Mouse (Mus musculus): ENCODE results near the gene Tatdn3. TPM values are rescaled to one million over a fixed set of nuclear protein-coding genes. Genes with fewer than 3 reads are reported as not detected.

Tatdn3 gene
- total RNA-seq, 1 experiment: 11.8 TPM

DNA sequence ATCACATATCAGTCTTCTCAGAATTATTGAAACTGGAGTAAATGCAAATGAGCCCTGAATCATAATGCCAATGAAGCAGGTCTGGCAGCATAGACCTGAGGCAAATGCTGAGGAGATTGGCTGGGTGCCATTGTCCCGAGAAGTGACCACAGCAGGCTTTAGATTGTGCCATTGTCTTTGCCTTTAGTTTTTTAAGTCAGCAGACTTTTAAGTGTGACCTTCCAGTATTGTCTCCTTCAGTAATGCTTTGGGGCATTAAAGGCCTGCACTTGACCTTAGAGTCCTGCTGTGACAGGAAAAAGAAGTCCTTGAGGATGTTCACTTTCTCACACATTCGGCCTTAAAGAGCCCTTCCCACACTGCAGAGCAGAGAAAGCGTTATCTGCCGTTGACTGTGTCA, 7.5 kb upstream of the Tatdn3 start:
- TF ChIP-seq ZNF384 (IDR thresholded peaks at IDR 0.05; ENCODE audit: low read depth, low read length) (no peak), HCFC1 (IDR thresholded peaks at IDR 0.05; ENCODE audit: borderline replicate concordance, insufficient read depth, low read length) (no peak), MAFK (IDR thresholded peaks at IDR 0.05; ENCODE audit: insufficient read depth, low read depth, low read length) (no peak), ZC3H11A (IDR thresholded peaks at IDR 0.05; ENCODE audit: borderline replicate concordance, low read depth, low read length) (no peak), CHD2 (IDR thresholded peaks at IDR 0.05; ENCODE audit: low read depth, low read length) (no peak)
- peaks cover 0 to 3% of the 10 kb centered on the region in 2 experiments; a peak in 1 of 4 replicates for H3K4me1 ChIP-seq (ENCODE audit: control insufficient read depth in 2 of 2, insufficient read depth in 2 of 2, low read length in 2 of 2, poor library complexity in 1 of 2)
- no peak for DNase-seq (ENCODE audit: low read depth, low spot score)
- no peak overlapping the region for H3K4me3 ChIP-seq (ENCODE audit: insufficient read depth in 1 of 2, low read depth in 1 of 2, low read length in 2 of 2, poor library complexity in 1 of 2, severe bottlenecking in 1 of 2)
- no peak overlapping the region for H3K9ac ChIP-seq (ENCODE audit: insufficient read depth, low read depth, low read length, poor library complexity, severe bottlenecking)
- in situ Hi-C loops (cut with MboI; ENCODE audit: low sequenced_read_pairs in 2 of 2, unreplicated experiment in 2 of 2): no loop called here
- H3K36me3 ChIP-seq (ENCODE audit: control insufficient read depth, insufficient read depth, low read length, poor library complexity, severe bottlenecking): peaks cover 60% of the 10 kb centered on the region
- 0 out of 2 replicates have a peak, but pooled peaks cover 1% of the 10 kb centered on the region for H3K9me3 ChIP-seq (ENCODE audit: control insufficient read depth, insufficient read depth, low read depth, low read length)
- no peak overlapping the region for H3K27ac ChIP-seq (ENCODE audit: insufficient read depth, low read depth, low read length, poor library complexity, severe bottlenecking)

DNA sequence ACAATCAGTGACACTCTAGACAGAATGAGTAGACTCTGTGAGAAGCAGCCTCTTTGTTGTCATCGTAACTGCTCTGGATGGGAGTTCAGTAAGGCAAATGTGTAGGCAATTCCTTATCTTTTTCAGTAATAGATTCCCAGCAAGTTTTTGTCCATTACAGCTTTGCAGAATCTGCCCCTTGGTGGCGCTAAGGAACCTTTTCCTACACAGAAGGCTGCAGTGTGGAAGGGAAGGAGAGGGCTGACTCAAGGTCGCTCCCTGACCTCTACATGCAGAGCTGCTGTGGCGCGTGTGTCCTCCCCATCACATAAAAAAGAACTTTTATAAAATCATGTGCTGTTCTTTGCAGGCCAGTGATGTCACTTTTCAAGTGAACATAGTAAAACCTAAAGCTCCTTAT, 5.6 kb upstream of the Tatdn3 start:
- Histone ChIP-seq H3K36me3 (ENCODE audit: control insufficient read depth, insufficient read depth, low read length, poor library complexity, severe bottlenecking) (peaks cover 58% of the 10 kb centered on the region), H3K9ac (ENCODE audit: insufficient read depth, low read depth, low read length, poor library complexity, severe bottlenecking) (no peak overlapping the region), H3K9me3 (ENCODE audit: control insufficient read depth, insufficient read depth, low read depth, low read length) (0 out of 2 replicates have a peak, but pooled peaks cover 1% of the 10 kb centered on the region), H3K4me3 (ENCODE audit: insufficient read depth in 1 of 2, low read depth in 1 of 2, low read length in 2 of 2, poor library complexity in 1 of 2, severe bottlenecking in 1 of 2) (no peak overlapping the region), H3K27ac (ENCODE audit: insufficient read depth, low read depth, low read length, poor library complexity, severe bottlenecking) (no peak overlapping the region), H3K4me1 (ENCODE audit: control insufficient read depth in 2 of 2, insufficient read depth in 2 of 2, low read length in 2 of 2, poor library complexity in 1 of 2) (peaks cover 7 to 8% of the 10 kb centered on the region in 2 experiments)
- in situ Hi-C loops (cut with MboI; ENCODE audit: low sequenced_read_pairs in 2 of 2, unreplicated experiment in 2 of 2): no loop called here
- DNase-seq (ENCODE audit: low read depth, low spot score): no peak
- TF ChIP-seq ZC3H11A (IDR thresholded peaks at IDR 0.05; ENCODE audit: borderline replicate concordance, low read depth, low read length) (no peak), MAFK (IDR thresholded peaks at IDR 0.05; ENCODE audit: insufficient read depth, low read depth, low read length) (no peak), HCFC1 (IDR thresholded peaks at IDR 0.05; ENCODE audit: borderline replicate concordance, insufficient read depth, low read length) (no peak), CHD2 (IDR thresholded peaks at IDR 0.05; ENCODE audit: low read depth, low read length) (no peak), ZNF384 (IDR thresholded peaks at IDR 0.05; ENCODE audit: low read depth, low read length) (no peak)

DNA sequence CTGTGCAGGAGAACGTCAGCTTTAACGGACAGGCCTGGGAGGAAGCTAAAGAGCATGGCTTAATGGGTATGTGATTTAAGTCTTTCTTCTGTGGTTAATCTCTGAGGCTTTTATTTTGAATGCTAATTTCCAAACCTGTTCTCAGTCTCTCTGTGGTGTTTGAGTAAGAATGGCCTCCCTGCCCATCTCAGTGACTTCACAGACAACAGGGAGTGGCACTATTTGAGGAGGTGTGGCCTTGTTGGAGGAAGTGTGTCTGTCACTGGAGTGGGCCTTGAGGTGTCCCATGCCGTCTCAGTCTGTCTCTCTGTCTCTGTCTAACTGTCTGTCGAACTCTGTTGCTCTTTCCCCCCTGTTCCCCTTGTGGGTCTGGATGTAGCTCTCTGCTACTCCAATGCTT, 2.5 kb upstream of the Tatdn3 start:
- Histone ChIP-seq H3K36me3 (ENCODE audit: control insufficient read depth, insufficient read depth, low read length, poor library complexity, severe bottlenecking) (peaks cover 32% of the 10 kb centered on the region), H3K4me1 (ENCODE audit: control insufficient read depth in 2 of 2, insufficient read depth in 2 of 2, low read length in 2 of 2, poor library complexity in 1 of 2) (peaks cover 7 to 8% of the 10 kb centered on the region in 2 experiments), H3K9me3 (ENCODE audit: control insufficient read depth, insufficient read depth, low read depth, low read length) (no peaks in the 10 kb centered on the region), H3K9ac (ENCODE audit: insufficient read depth, low read depth, low read length, poor library complexity, severe bottlenecking) (no peak overlapping the region), H3K4me3 (ENCODE audit: insufficient read depth in 1 of 2, low read depth in 1 of 2, low read length in 2 of 2, poor library complexity in 1 of 2, severe bottlenecking in 1 of 2) (0 out of 4 replicates have a peak overlapping the region, but pooled peaks of 1 of the 2 experiments have one; percentile 7), H3K27ac (ENCODE audit: insufficient read depth, low read depth, low read length, poor library complexity, severe bottlenecking) (no peak overlapping the region)
- in situ Hi-C loops (cut with MboI; ENCODE audit: low sequenced_read_pairs in 2 of 2, unreplicated experiment in 2 of 2): no loop called here
- TF ChIP-seq ZC3H11A (IDR thresholded peaks at IDR 0.05; ENCODE audit: borderline replicate concordance, low read depth, low read length) (no peak), HCFC1 (IDR thresholded peaks at IDR 0.05; ENCODE audit: borderline replicate concordance, insufficient read depth, low read length) (no peak), CHD2 (IDR thresholded peaks at IDR 0.05; ENCODE audit: low read depth, low read length) (no peak), MAFK (IDR thresholded peaks at IDR 0.05; ENCODE audit: insufficient read depth, low read depth, low read length) (no peak), ZNF384 (IDR thresholded peaks at IDR 0.05; ENCODE audit: low read depth, low read length) (no peak)
- DNase-seq (ENCODE audit: low read depth, low spot score): peak; percentile 48

DNA sequence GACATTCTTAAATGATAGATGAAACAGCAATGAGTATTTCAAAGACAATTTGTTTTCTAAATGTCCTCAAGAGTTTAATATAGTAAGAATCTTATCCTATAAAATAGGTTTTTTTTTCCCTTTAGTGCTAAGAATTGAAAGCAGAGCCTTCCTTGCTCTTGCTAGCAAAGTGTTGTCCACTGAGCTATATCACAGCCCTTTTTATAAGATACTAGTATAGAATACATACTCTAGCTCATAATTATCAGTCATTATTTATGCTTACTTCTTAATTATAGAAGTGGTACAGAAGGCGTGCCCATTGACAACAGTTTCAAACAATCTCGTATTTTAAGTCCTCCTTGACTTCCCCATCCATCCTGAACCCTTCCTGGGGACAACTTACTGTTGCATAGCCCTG, 1.8 kb upstream of the Tatdn3 start:
- DNase-seq (ENCODE audit: low read depth, low spot score): no peak
- in situ Hi-C loops (cut with MboI; ENCODE audit: low sequenced_read_pairs in 2 of 2, unreplicated experiment in 2 of 2): no loop called here
- Histone ChIP-seq H3K9ac (ENCODE audit: insufficient read depth, low read depth, low read length, poor library complexity, severe bottlenecking) (no peak overlapping the region), H3K4me3 (ENCODE audit: insufficient read depth in 1 of 2, low read depth in 1 of 2, low read length in 2 of 2, poor library complexity in 1 of 2, severe bottlenecking in 1 of 2) (peak overlapping the region in 1 of 2 experiments; percentile 7; a peak in 1 of 4 replicates), H3K4me1 (ENCODE audit: control insufficient read depth in 2 of 2, insufficient read depth in 2 of 2, low read length in 2 of 2, poor library complexity in 1 of 2) (peaks cover 5 to 8% of the 10 kb centered on the region in 2 experiments), H3K27ac (ENCODE audit: insufficient read depth, low read depth, low read length, poor library complexity, severe bottlenecking) (no peak overlapping the region), H3K9me3 (ENCODE audit: control insufficient read depth, insufficient read depth, low read depth, low read length) (no peaks in the 10 kb centered on the region), H3K36me3 (ENCODE audit: control insufficient read depth, insufficient read depth, low read length, poor library complexity, severe bottlenecking) (peaks cover 26% of the 10 kb centered on the region)
- TF ChIP-seq HCFC1 (IDR thresholded peaks at IDR 0.05; ENCODE audit: borderline replicate concordance, insufficient read depth, low read length) (no peak), ZNF384 (IDR thresholded peaks at IDR 0.05; ENCODE audit: low read depth, low read length) (peak; percentile 76; the same call in 1 of the 2 replicates)

DNA sequence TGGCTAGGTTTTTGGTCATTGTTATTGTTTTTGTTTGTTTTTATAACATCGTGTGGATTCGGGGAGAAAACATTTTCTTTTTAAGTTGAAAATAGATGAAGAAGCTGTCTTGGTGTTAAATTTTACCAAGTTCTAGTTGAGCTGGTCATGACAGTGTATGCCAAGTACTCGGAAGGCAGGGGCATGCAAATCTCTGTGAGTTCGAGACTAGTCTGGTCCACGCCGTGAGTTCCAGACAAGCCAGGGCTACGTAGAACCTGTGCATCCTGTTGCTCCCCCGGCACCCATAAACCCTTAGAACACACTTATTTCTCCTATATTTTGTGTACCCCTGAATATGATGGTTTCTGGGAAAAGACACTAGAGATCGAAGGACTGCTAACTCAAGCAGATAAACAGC, 968 bp upstream of the Tatdn3 start:
- TF ChIP-seq ZNF384 (IDR thresholded peaks at IDR 0.05; ENCODE audit: low read depth, low read length): no peak
- TF ChIP-seq MAFK (IDR thresholded peaks at IDR 0.05; ENCODE audit: insufficient read depth, low read depth, low read length): no peak
- TF ChIP-seq ZC3H11A (IDR thresholded peaks at IDR 0.05; ENCODE audit: borderline replicate concordance, low read depth, low read length): no peak
- no peak for TF ChIP-seq HCFC1 (IDR thresholded peaks at IDR 0.05; ENCODE audit: borderline replicate concordance, insufficient read depth, low read length)
- H3K36me3 ChIP-seq (ENCODE audit: control insufficient read depth, insufficient read depth, low read length, poor library complexity, severe bottlenecking): peaks cover 17% of the 10 kb centered on the region
- in situ Hi-C loops (cut with MboI; ENCODE audit: low sequenced_read_pairs in 2 of 2, unreplicated experiment in 2 of 2): no loop called here
- H3K27ac ChIP-seq (ENCODE audit: insufficient read depth, low read depth, low read length, poor library complexity, severe bottlenecking): no peak overlapping the region
- peaks cover 4 to 8% of the 10 kb centered on the region in 2 experiments; a peak in 3 of 4 replicates for H3K4me1 ChIP-seq (ENCODE audit: control insufficient read depth in 2 of 2, insufficient read depth in 2 of 2, low read length in 2 of 2, poor library complexity in 1 of 2)
- peak overlapping the region; percentile 93 to 99 for H3K4me3 ChIP-seq (ENCODE audit: insufficient read depth in 1 of 2, low read depth in 1 of 2, low read length in 2 of 2, poor library complexity in 1 of 2, severe bottlenecking in 1 of 2)
- DNase-seq (ENCODE audit: low read depth, low spot score): no peak
- no peaks in the 10 kb centered on the region for H3K9me3 ChIP-seq (ENCODE audit: control insufficient read depth, insufficient read depth, low read depth, low read length)
- H3K9ac ChIP-seq (ENCODE audit: insufficient read depth, low read depth, low read length, poor library complexity, severe bottlenecking): peak overlapping the region; percentile 97
